Mouse (Mus musculus): ENCODE measurements around the gene Procr.
"Not testable (repeated sequence)": the region's sequence is repeated elsewhere in the genome, so short reads cannot be mapped to it uniquely, and the experiment has no call there.

Gene Procr

GRCm38 (mm10) chr2:155751014-155751786 is at the start of gene Procr:
Gene Procr, plus strand, starts transcription at chr2:155751117.
- no peak for DNase-seq (ENCODE audit: low read depth, low spot score)

DNA sequence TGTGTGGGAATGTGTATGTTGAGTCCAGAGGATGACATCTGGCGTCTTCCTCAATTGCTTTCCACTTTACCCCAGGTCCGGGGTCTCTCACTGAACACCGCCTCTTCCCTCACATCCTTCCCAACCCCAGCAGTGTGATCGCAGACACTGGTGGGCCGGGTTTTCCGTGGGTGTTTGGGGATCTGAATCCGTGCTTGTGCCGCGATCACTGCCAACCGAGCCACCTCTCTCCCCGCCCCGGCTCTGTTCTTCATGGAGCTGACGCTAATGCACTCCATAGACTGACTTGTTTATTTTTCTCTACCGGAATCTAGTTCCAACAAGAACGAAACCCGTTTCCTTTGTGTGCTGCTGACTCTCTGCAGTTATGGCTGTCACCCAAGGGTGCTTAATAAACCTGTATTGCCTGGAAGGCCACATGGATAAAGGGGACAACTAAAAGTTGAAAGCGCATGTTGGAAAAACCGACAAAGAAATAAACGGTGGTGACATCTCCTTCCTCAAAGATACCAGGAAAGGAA is 49.5 kb upstream of the Procr start:
- DNase-seq (ENCODE audit: low read depth, low spot score) = no peak

DNA sequence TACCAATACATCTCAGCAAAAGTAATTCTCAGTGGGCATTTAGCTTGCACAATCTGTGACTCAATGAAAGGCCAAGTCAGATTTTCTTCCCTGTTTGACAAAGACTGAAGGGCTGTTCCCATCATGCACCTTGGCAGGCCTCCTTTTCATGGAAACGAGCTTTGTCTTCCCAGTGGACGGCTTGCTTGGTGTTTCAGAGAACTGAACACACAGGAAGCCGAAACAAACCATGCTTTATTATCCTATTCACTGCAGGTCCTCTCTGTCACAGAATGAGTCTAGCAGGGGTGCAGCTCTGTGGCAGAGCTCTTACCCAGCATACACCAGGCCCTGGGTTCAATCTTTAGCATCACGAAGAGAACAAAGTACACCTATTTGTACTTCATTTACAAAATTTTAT is 47.3 kb upstream of the Procr start:
- DNase-seq (ENCODE audit: low read depth, low spot score) = no peak

DNA sequence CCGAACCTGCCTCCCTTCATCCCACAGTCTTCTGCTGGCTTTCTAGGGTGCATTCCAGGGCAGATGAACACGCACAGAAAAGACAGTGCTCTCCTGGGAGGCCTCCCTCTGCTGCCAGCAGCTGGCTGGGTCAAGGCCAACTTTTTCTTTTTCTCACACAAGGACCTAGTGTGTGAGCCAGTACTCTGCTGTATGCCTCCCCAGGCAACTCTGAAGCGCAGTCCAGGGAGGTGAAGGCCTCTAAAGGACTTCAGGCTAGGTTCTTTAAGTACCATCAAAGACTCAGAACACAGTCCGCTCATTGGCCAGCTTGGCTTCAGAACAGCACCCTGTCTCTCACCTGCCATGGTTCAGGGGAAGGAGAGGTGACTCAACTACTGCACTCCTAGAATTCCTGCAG is 43.7 kb upstream of the Procr start:
- DNase-seq (ENCODE audit: low read depth, low spot score) = no peak

- no peak for DNase-seq (ENCODE audit: low read depth, low spot score)
Measured at GRCm38 (mm10) chr2:155710557-155710956, 40.4 kb upstream of the Procr start.

DNA sequence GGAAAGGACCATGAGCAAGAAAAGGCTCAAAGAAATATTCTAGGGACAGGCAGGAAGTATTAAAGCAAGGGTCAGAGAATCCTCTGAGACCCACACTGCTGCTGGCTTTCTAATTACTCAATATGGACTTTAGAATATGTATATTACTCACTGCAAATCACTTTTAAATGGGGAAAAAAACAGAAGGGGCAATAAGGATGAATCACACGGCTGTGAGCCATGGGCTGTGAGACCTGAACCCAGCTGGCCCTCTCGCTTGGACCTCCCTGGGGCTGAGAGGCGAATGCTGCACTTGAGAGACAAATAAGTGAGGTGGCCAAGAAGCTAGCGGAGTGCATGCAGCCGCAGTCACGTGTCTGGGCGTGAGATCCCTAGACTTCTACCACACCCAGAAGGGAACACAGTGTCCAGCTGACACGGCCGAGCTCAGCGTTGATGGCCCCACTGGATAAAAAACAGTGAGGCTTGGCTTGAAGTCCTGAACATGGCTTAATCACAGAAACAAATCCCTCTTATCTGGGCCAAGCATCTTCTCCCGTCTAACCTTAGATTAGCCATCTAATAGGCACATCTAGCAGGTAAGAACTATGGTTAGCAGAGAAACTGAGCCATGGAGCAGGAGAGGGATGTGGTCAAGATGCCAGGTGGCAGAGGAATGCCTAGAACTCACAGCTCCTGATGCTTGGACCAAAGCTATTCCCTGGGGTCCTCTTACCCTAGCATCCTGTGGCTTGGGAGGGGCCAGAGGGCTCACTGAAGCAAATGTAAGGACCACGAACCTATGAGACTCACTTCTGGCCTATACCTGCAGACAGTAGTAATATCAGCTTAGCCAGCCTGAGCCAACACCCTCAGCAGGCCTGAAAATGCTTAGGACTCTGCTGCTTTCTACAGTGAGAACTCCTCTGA is 33.6 kb upstream of the Procr start:
- DNase-seq (ENCODE audit: low read depth, low spot score) = no peak

- no peak for DNase-seq (ENCODE audit: low read depth, low spot score)
Measured at GRCm38 (mm10) chr2:155720585-155720984, 30.3 kb upstream of the Procr start.

- DNase-seq (ENCODE audit: low read depth, low spot score) = no peak
Measured at GRCm38 (mm10) chr2:155724036-155724435, 26.9 kb upstream of the Procr start.

- no peak for DNase-seq (ENCODE audit: low read depth, low spot score)
Measured at GRCm38 (mm10) chr2:155724526-155724925, 26.4 kb upstream of the Procr start.

DNA sequence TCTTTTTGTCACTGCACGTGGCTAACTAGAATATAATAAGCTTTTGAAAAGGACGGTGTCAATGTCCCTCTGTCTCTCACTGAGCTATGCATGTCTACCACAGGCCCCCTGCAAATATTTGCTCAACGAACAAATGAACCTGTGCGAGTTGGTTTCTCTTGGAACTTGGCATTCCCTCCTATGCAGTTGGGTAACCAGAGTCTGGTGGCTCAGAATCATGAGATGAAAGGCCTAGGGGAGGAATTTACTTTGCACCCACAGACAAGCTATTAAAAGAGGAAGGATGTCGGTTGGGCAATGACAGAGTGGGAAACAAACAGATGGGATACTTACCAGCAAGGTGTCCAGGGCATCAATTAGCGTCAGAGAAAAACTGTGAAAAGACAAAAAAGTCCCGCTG is 24.6 kb upstream of the Procr start:
- DNase-seq (ENCODE audit: low read depth, low spot score) = no peak

DNA sequence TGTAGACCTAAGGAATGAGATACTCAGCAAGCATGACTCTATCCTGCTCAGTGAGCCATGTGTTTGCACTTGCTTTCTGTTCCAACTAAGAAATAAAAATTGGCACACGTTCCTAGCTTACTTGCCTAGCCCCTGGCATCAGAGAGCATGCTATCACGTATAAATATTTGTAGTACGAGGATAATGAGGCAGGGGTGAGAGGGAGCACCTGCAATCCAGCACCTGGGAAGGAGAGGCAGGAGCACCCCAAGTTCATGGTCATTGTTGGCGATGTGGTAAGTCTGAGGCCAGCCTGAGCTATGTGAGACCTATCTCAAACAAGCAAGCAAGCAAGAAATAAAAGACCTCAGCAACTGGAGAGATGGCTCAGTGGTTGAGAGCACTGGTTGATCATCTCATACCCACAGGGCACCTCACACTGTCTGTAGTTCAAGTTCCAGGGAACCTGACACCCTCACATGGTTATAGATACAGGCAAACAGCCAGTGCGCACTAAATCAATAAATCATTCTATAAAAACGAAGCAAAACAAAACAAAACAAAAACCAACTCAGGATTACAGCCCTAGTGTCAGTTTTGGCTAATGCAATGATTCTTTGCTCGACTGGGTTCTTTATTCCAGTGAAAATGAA is 23.0 kb upstream of the Procr start:
- no peak for DNase-seq (ENCODE audit: low read depth, low spot score)

DNA sequence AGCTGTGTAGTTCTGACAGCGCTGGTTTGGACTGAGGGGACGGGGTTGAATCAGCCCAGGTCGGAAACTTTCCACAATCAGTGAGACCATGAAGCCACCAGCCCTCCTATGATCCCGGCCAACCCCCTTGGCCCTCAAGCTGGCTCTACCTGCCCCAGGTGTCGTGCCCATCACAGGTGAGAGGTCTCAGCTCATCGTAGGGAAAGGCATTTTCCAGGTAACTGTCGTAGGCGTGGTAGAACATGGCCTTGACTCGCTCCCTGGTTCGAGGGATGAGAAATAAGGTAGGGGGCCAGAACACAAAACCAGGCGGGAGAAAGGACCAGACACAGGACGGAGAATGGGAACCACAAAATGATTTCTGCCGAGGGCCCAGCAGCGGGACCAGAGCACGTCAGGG is 22.2 kb upstream of the Procr start:
- DNase-seq (ENCODE audit: low read depth, low spot score) = no peak

DNA sequence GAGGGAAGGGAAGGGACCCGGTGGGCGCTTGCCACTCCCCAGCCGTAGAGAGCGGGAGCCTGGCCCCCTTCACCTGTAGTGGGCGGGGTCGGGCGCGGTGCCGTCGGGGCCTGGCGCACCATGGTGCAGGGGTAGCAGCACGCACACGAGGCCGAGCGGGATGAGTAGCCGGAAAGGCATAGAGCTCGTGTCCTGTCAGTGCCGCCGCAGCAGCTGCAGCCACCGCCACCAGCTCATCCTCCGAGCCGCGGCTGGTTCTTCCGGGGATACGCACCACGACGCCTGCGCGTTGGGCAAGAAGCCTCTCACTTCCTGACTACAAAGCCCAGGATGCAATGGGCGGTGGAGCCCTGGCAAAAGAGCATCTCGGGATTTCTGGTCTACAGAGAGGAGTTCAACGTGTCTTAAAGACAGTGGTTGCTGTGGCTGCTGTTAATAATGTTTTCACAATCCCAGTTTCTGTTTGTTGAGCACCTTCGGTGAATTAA is 21.7 kb upstream of the Procr start, which contains the start of gene Edem2:
Gene Edem2 (minus strand): TSS at position 318 of the 488 bp plus-strand sequence.
- DNase-seq (ENCODE audit: low read depth, low spot score) = peak; percentile 69

DNA sequence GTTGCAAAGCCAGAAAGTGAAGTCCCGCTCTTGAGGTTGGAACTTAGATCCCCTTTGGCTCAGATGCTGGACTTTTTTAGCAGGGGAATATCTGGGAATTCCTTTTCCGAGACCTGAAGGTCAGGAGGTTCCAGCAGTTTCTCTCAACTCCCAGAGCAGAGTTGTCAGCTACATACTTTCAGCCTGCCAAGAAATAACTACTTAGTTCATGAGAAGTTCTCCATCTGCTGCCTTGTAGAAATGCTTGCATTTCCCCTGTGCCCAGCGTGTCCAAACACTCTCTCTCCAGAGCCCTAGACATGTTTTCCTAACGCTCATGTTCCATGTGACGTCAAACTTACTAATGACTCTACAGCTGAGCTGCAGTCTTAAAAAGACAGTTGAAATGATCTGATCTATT is 15.8 kb upstream of the Procr start:
- no peak for DNase-seq (ENCODE audit: low read depth, low spot score)

DNA sequence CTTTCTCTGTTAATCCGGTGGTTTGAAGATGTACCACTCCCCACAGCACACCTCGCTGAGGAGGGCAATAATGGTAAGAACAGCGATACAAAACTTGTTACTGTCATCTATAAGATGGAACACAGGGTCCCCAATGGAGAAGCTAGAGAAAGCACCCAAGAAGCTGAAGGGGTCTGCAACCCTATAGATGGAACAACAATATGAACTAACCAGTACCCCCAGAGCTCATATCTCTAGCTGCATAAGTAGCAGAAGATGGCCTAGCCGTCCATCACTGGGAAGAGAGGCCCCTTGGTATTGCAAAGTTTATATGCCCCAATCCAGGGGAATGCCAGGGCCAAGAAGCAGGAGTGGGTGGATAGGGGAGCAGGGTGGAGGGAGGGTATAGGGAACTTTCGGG is 15.2 kb upstream of the Procr start, which contains the start of gene Gm17581:
Gene Gm17581 (minus strand): TSS at position 101 of the 400 bp plus-strand sequence.
- not testable (repeated sequence) for DNase-seq (ENCODE audit: low read depth, low spot score)

- DNase-seq (ENCODE audit: low read depth, low spot score) = no peak
Measured at GRCm38 (mm10) chr2:155736936-155737335, 14.0 kb upstream of the Procr start.

GRCm38 (mm10) chr2:155737803-155738202 is 13.1 kb upstream of the Procr start:
- no peak for DNase-seq (ENCODE audit: low read depth, low spot score)

- no peak for DNase-seq (ENCODE audit: low read depth, low spot score)
Measured at GRCm38 (mm10) chr2:155742211-155742610, 8.7 kb upstream of the Procr start.

DNA sequence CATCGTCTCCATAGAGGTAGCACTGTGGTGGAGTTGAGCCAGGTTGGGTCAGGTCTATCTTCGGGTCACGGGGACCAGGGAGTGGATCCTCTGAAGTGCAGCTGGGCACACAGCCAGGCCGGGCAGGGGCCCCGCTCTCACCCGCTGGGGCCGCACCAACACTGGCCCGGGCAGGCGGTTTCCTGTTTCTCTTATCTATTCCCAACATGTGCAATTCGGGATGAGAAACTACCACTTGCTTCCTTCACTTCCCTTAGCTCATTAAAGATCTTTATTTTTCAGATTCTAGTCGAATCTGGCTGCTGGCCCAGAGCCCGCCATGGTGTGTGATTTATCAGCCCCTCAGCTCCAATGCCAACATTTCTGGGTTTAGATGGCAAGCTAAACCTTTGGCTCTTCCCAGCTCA is 8.0 kb upstream of the Procr start:
- no peak for DNase-seq (ENCODE audit: low read depth, low spot score)

DNA sequence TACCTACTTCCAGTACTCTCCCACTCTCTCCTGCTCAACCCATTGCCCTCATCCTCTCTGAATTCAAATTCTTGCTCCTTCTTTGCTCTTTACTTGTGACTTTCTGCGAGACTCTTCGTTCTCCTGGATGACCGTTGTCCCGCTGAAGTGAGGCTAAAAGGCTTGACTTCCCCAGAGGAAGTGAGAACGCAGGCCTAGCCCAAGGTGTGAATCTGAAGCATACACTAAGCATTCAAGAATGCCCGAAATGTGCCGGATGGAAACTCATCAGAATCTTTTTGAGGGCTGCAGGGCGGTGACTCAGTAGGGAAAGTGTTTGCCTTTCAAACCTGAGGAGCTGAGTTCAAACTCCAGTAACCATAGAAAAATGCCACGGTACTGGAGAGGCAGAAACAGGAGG is 7.6 kb upstream of the Procr start:
- DNase-seq (ENCODE audit: low read depth, low spot score) = no peak

- DNase-seq (ENCODE audit: low read depth, low spot score) = no peak
Measured at GRCm38 (mm10) chr2:155745487-155745886, 5.4 kb upstream of the Procr start.

DNA sequence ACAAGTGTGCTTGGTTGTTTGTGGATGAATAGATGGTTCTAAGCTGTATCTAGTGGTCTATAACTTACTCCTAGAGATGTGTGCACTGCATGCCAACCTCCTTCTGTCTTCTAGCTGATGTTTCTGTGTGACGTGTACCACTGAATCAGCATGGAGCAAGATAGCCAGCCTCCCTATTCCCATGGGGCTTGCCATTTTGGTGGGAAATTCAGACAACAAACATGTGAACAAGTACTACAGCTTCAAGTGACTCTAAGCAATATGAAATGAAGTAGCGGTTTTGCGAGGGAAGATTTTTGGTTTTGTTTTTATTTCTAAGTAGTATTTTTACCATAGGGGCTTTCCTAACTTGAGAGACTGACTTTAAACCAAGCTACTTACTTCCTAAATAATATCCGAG is 1.5 kb upstream of the Procr start:
- DNase-seq (ENCODE audit: low read depth, low spot score) = no peak

Data from WW6 (cell line).